Mouse (Mus musculus): ENCODE measurements at regions not wholly inside any gene's neighbourhood (a gene's known extent, or its start where the extent isn't known, plus 50 kb on each side); places are given as distances from the start of the nearest gene placed in this dataset.
"Not testable (repeated sequence)": the region's sequence is repeated elsewhere in the genome, so short reads cannot be mapped to it uniquely, and the experiment has no call there.

DNA sequence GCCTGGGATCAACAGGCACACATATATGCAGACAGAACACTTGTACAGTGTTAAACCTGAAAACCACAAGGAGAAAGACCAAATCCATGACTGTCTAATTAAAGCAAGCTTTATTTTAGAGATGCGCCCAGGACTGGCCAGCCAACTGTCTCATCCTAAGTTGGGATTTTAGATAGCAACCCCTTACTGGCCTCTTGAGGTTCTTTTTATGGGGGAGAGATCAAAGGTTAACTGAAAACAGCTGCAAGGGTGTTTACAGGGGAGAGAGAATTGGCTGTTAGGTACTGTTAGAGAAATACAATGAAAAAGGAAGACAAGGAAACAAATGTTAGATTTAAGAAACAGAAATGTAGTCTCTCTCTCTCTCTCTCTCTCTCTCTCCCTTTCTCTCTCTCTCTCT is 202.4 kb upstream of the Thpo start:
- Histone ChIP-seq H3K4me1 (replicated peaks) (no peaks in the 10 kb centered on the region), H3K9me3 (no peaks in the 10 kb centered on the region), H3K36me3 (no peaks in the 10 kb centered on the region), H3K27ac (no peak overlapping the region), H3K4me2 (no peak overlapping the region), H3K4me3 (no peak overlapping the region), H3K9ac (no peak overlapping the region), H3K27me3 (no peaks in the 10 kb centered on the region)
- ATAC-seq (ENCODE audit: low FRiP score), result no peak
- WGBS, result 91% methylated on average over 1 of the region's 1 CpGs

DNA sequence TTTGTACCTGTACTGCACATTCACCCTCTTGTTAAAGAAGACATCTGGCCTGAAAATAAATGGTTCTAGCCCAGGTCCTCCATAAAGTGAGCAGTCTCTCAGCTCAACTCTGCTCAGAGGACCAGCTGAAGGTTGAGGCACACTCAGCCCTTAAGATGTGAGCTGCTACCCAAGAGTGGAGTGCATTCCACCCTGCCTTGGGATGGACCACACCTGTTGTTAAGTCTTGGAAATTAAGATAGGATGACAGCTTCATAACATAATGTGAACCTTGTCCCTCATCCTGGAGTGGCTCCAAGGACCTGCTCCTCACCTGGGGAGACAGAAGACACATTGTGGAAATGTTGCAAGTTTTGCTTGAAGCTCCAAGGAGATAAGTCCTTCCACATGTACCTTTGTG is 200.5 kb upstream of the Thpo start:
- not testable (repeated sequence) for H3K4me3 ChIP-seq; ATAC-seq (ENCODE audit: low FRiP score); H3K27ac ChIP-seq

DNA sequence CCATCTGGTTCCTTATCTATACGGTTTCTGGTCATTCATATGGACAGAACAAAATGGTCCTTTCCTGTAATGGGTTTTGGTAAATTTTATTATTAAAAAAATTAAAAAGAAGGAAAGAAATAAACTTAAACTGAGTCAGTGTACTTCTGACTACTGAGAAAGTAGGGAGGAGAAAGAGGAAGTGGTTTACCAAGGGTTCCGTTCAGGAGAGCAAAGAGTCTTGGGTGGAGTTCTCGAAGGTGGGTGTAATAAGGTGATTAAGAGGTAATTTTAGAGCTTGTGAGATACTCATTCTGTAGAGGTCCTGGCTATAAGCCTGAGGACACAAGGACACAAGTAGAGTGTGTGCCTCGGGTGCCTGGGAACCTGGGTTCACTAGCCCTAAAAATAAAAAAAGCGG is 195.7 kb upstream of the Thpo start:
- H3K4me1 ChIP-seq (replicated peaks); H3K27ac ChIP-seq; H3K36me3 ChIP-seq; ATAC-seq (ENCODE audit: low FRiP score); H3K27me3 ChIP-seq; H3K4me3 ChIP-seq; H3K9me3 ChIP-seq; H3K9ac ChIP-seq; H3K4me2 ChIP-seq: not testable (repeated sequence)
- WGBS, result 91% methylated on average over 5 of the region's 5 CpGs

More for the DNA sequence above, 200.5 kb upstream of the Thpo start:
- not testable (repeated sequence) for H3K27me3 ChIP-seq; H3K36me3 ChIP-seq; H3K9ac ChIP-seq; H3K4me2 ChIP-seq; H3K4me1 ChIP-seq (replicated peaks); H3K9me3 ChIP-seq

DNA sequence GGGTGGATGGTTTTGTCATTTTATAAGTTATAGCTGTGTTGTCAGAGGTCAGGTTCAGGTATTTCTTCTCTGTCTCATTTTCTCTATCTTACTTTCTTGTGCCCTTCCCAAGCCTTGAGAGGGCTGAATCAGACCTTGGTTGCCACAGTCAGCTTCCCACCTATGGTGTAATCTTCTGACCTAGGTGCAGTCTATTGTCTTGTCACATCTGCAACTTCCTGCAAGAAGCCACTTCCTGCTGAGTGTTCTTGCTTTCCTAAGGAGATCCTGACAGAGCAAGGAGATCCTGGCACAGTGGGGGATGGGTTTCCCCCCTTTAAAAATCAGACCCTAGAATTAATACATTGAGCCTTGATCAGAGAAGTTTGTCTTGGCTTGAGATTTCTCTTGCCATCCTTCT is 191.5 kb upstream of the Thpo start:
- H3K36me3 ChIP-seq; H3K4me1 ChIP-seq (replicated peaks); ATAC-seq (ENCODE audit: low FRiP score); H3K27ac ChIP-seq; H3K9ac ChIP-seq; H3K9me3 ChIP-seq; H3K4me2 ChIP-seq; H3K4me3 ChIP-seq; H3K27me3 ChIP-seq: not testable (repeated sequence)

DNA sequence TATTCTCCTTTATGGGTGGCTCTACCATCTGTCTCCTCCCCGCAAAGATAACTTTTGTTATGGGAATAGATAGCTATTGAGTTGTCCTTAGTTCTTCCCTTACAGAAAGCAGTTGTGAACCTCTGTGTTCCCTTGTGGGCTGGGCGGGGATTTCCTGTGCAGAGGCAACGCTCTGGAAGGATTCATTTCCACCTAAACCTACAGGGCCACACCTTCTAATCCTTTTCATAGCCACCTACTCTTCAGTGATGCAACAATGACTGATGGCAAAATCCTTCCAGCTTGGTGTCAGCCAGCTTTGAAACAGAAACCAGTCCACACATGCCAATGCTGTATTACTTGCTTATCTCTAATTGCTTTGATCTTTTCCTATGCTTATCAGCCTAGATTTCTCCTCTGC is 176.6 kb upstream of the Thpo start:
- H3K9ac ChIP-seq; ATAC-seq (ENCODE audit: low FRiP score); H3K27ac ChIP-seq; H3K4me2 ChIP-seq; H3K9me3 ChIP-seq; H3K27me3 ChIP-seq; H3K36me3 ChIP-seq; H3K4me3 ChIP-seq; H3K4me1 ChIP-seq (replicated peaks): not testable (repeated sequence)
- WGBS, result 84% methylated on average over 3 of the region's 3 CpGs

DNA sequence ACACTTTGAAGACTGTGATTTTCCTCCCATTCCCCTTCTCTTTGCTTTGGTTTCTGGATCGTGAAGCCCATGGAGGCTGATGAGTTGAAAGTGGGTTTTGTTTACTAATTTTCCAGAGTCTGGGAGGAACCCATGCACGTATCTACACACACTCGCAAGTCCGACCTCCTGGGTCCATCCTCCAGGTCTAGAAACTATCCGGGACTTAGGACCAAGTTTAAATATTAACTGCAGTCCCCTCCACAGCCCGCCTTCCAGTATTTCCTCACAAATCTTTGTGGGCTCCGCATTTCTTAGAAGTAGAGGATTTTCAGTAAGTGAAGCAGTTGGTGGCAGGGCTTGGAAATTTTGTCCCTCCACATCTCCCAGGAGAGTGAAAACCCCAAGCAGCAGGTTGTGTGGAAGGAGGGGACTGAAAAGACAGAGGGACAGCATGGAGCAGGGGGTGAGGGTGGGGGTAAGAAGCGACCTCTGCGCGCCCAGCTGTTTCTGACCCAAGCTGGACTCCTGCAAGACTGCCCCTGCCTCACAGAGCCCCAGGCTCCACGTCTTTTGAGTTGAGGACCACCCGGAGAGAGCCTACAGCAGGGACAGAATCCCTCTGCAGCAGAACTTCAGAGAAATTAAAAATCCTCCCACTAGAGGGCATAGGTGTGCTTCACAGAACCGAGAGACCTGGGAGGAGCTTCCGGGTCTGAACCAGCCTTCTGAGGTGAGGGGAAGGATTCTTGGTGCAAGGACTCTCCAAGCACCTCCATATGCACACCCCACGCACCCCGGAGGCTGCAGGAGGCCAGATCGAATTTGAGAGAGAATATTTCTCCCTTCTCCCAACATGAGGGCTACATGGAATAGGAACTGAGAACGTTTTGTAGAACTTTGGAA is 174.4 kb upstream of the Thpo start:
- H3K27ac ChIP-seq; H3K4me3 ChIP-seq; H3K9me3 ChIP-seq; H3K27me3 ChIP-seq; H3K36me3 ChIP-seq; H3K9ac ChIP-seq; H3K4me2 ChIP-seq; H3K4me1 ChIP-seq (replicated peaks): not testable (repeated sequence)
- ATAC-seq (ENCODE audit: low FRiP score), result peak; percentile 63; the same call in 1 of the 2 replicates
- 36% methylated on average over 16 of the region's 18 CpGs for WGBS

DNA sequence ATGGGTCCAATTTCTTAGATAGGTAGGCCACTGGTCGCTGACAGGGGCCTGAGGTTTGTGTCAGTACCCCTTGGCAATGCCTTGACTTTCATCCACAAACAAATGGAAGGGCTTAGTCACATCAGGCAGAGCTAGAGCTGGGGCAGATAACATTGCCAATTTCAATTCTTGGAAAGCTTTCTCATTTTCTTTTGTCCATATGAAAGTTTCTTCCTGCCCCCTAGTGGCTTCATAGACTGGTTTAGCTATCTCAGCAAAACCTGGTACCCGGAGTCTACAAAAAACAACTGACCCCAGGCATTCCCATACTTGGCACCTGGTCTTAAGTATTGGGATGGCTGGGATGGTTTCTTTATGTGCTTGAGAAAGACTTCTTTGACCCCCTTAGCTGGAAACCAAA is 161.4 kb upstream of the Thpo start:
- Histone ChIP-seq H3K36me3 (no peaks in the 10 kb centered on the region), H3K27ac (no peak overlapping the region), H3K9me3 (no peaks in the 10 kb centered on the region), H3K27me3 (no peaks in the 10 kb centered on the region), H3K4me1 (replicated peaks) (no peaks in the 10 kb centered on the region), H3K4me2 (no peak overlapping the region), H3K4me3 (no peak overlapping the region), H3K9ac (no peak overlapping the region)
- WGBS, result 53% methylated on average over 2 of the region's 2 CpGs
- ATAC-seq (ENCODE audit: low FRiP score), result no peak

DNA sequence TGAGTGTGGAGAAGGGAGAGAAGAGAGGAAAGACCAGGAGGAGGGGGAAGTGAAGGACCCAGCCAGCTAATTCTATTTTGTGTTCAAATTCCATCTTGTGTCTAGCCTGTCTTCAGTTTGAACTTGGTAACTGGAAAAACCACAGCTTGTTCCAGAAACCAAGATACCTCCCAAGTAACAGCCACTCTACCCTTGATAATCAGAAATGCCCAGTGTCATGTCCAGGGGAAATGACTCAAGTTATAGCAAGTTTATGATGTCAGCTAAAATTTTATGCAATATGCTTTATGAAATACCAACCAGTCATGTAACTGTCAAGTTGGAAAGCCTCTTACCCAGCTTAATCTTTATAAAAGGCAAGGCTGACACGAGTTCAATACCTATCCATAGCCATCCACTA is 137.4 kb upstream of the Thpo start:
- Histone ChIP-seq H3K9ac (no peak overlapping the region), H3K9me3 (no peaks in the 10 kb centered on the region), H3K4me3 (no peak overlapping the region), H3K36me3 (no peaks in the 10 kb centered on the region), H3K27me3 (no peaks in the 10 kb centered on the region), H3K4me1 (replicated peaks) (no peaks in the 10 kb centered on the region), H3K27ac (no peak overlapping the region), H3K4me2 (no peak overlapping the region)
- ATAC-seq (ENCODE audit: low FRiP score), result no peak
- WGBS, result 43% methylated on average over 1 of the region's 1 CpGs

DNA sequence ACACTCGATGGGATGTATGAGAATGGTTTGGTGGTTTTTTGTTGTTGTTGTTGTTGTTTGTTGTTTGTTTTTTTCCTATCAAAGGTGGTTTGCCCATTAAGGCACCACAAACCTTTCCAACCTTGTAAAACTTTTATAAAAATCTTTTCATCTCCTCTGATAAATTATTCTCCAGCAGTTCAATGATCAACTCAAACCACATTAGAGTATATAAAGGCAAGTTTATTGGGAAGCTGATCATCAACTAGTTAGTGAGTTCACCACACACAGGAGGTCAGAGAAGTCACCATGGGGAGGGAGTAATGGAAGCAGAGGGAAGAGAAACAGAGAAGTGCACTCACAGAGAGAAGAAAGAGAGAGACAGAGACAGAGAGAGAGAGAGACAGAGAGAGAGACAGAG is 132.5 kb upstream of the Thpo start:
- Histone ChIP-seq H3K36me3 (no peaks in the 10 kb centered on the region), H3K27ac (no peak overlapping the region), H3K9me3 (no peaks in the 10 kb centered on the region), H3K4me2 (no peak overlapping the region), H3K9ac (no peak overlapping the region), H3K4me3 (no peak overlapping the region), H3K4me1 (replicated peaks) (no peaks in the 10 kb centered on the region), H3K27me3 (no peaks in the 10 kb centered on the region)
- WGBS, result 94% methylated on average over 1 of the region's 1 CpGs
- no peak for ATAC-seq (ENCODE audit: low FRiP score)

DNA sequence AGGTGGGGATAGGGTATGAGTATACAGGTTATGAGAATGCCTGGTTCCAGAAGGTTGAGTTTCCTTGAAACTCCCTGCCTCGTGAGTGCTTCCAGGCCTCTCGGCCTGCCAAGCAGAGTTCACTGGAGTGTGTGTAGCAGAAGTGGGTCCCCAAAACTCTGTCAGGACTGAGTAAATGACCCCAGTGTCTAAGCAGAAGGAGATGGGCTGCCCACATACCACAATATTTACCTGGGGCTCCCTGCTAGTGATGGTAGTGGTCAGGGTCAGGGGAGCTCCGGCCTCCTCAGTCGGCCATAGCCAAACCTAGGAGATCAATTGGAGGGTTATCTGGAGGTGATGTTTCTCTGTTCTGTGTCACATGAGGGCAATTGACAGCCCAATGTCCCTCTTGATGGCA is 126.9 kb upstream of the Thpo start:
- no peak overlapping the region for H3K27ac ChIP-seq
- no peak overlapping the region for H3K4me3 ChIP-seq
- ATAC-seq (ENCODE audit: low FRiP score), result no peak
- no peaks in the 10 kb centered on the region for H3K36me3 ChIP-seq
- 97% methylated on average over 4 of the region's 4 CpGs for WGBS
- H3K27me3 ChIP-seq, result no peaks in the 10 kb centered on the region
- H3K4me2 ChIP-seq, result no peak overlapping the region
- H3K9ac ChIP-seq, result no peak overlapping the region
- H3K9me3 ChIP-seq, result no peaks in the 10 kb centered on the region
- H3K4me1 ChIP-seq (replicated peaks), result no peaks in the 10 kb centered on the region

DNA sequence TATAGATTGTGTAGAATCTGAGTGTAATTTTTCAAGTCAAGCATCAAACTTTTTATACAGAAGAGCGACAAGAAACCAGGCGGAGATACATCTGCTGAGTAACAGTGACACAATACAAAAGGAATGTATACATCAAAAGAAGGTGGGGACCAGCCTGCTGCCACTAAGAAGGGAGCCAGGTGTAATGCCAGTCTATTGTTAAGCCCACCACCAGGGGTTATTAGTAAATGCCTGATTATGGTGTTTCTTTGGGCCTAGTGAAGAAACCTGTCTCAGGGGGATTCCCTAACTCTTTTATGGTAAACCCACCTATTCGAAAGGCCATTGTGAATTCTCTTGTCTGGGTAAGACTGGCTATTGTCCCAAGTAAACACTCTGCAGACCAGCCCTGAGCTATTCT is 126.3 kb upstream of the Thpo start:
- not testable (repeated sequence) for H3K27me3 ChIP-seq; ATAC-seq (ENCODE audit: low FRiP score); H3K27ac ChIP-seq; H3K9me3 ChIP-seq; H3K36me3 ChIP-seq; H3K4me1 ChIP-seq (replicated peaks); H3K4me2 ChIP-seq; H3K4me3 ChIP-seq; H3K9ac ChIP-seq
- 88% methylated on average over 3 of the region's 3 CpGs for WGBS

DNA sequence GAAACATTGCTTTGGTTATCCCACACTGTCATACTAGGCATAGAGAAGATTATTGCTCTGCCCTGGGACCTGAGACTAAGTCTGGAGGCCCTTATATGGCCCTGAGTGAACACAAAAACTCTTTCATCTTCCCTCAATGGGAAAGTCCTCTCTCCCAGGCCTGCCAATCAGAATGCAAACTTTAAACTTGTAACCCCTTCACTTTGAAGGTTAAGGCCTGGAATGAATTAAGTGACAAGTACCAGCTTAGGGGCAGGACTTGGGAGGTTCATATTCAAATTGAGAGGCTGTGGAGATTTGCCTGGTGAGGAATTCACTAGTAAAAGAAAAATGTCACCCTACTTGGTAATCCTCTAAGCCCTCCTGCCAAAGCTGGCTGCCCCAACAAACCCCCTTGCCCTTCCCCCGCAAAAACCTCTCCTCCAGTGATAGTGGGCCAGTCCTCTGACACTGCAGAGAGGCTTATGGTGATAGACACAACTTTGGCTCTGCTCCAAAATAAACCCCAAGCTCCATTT is 120.4 kb upstream of the Thpo start:
- Histone ChIP-seq H3K4me3 (no peak overlapping the region), H3K4me2 (no peak overlapping the region), H3K9me3 (no peaks in the 10 kb centered on the region), H3K4me1 (replicated peaks) (no peaks in the 10 kb centered on the region), H3K27me3 (no peaks in the 10 kb centered on the region), H3K9ac (no peak overlapping the region), H3K27ac (no peak overlapping the region), H3K36me3 (no peaks in the 10 kb centered on the region)
- ATAC-seq (ENCODE audit: low FRiP score), result no peak
- 78% methylated on average over 1 of the region's 1 CpGs for WGBS

DNA sequence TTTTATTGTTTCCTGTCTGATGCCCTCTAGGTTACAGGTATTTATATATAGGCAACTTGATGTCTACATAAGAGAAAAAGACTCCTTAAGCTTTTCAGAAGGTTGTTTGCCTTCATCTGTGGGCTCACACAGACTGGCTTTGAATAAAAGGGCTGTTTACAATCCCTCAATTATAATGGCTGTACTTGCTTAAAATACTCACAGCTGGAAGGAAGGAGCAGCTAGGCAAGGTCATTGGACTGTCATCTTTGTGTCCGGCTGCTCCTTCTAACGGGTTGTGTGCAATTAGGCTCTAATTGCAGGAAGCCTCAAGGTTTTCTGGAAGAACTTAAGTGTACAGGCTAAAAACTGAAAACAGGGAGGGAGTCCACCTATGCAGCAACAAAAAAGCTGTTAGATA is 103.8 kb upstream of the Thpo start:
- WGBS, result 40% methylated on average over 2 of the region's 2 CpGs
- H3K4me2 ChIP-seq, result no peak overlapping the region
- ATAC-seq (ENCODE audit: low FRiP score), result no peak
- H3K27me3 ChIP-seq, result no peaks in the 10 kb centered on the region
- H3K4me3 ChIP-seq, result no peak overlapping the region
- no peak overlapping the region for H3K27ac ChIP-seq
- 0 out of 2 replicates have a peak, but pooled peaks cover 5% of the 10 kb centered on the region for H3K4me1 ChIP-seq (replicated peaks)
- H3K36me3 ChIP-seq, result no peaks in the 10 kb centered on the region
- H3K9me3 ChIP-seq, result no peaks in the 10 kb centered on the region
- H3K9ac ChIP-seq, result no peak overlapping the region

Measured in hindbrain, embryonic 13.5 days (tissue).